Comparison of ENCODE assay signal across 30 mouse cellular contexts in the genomic region with DNA sequence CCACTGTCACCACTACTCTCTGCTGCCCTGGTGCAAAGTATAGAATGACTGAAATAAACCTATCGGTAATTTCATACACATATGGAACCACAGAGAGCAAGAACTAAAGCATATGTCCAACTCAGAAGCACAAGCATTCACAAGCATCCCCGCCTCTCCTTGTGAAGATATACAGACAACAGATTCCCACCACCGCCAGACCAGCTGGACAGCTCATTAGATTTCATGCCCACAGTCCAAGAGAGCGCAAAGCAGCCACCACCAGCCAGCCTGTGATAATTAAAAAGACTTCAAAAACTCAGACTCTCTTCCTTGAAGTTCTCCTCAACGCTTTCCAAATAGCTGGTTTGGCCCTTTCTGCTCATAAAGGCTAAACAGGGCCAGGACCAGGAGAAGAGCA. TPM values are rescaled to one million over a fixed set of nuclear protein-coding genes. Genes with fewer than 3 reads are reported as not detected.
DNase-seq lines count a peak whose midpoint lies in the region; ATAC-seq and TF ChIP-seq lines count a peak whose summit lies in the region.
"Had no signal": no experiment of that assay in that cellular context is flagged by ENCODE, and none has a peak within 500 bp of the region (broad histone marks: within the 10 kb centered on the region; RNA-seq: fewer than 3 reads in every experiment).

No protein-coding gene starts in this region.

- WGBS in forebrain, postnatal 0 days = 55% methylated on average over 5 of the region's 5 CpGs
- 78% methylated on average over 5 of the region's 5 CpGs for WGBS in forebrain, embryonic 11.5 days

- H3K4me1 ChIP-seq in forebrain, postnatal 0 days (ENCODE audit: insufficient read depth) = no peaks in the 10 kb centered on the region
- H3K4me1 ChIP-seq in forebrain, embryonic 11.5 days (replicated peaks; ENCODE audit: control insufficient read depth, insufficient read depth, low read length) = no peaks in the 10 kb centered on the region
- H3K4me1 ChIP-seq: hindbrain, embryonic 13.5 days had no signal

- no peak overlapping the region for H3K9ac ChIP-seq in forebrain, postnatal 0 days
- no peak overlapping the region for H3K9ac ChIP-seq in forebrain, embryonic 11.5 days (ENCODE audit: low read length)
- H3K9ac ChIP-seq: embryonic facial prominence, embryonic 13.5 days; forebrain, embryonic 13.5 days; hindbrain, embryonic 13.5 days had no signal

- H3K4me3 ChIP-seq in forebrain, postnatal 0 days (ENCODE audit: low read depth, low read length) = no peak overlapping the region
- no peak overlapping the region for H3K4me3 ChIP-seq in forebrain, embryonic 11.5 days (ENCODE audit: low read depth, low read length)
- no peak overlapping the region for H3K4me3 ChIP-seq in layer of hippocampus, adult 2 months
- H3K4me3 ChIP-seq: embryonic facial prominence, embryonic 10.5 days; embryonic facial prominence, embryonic 13.5 days; erythroblast, embryonic 14.5 days; forebrain, embryonic 13.5 days; gastrocnemius, adult 2 months; hindbrain, embryonic 13.5 days had no signal

- H3K27ac ChIP-seq in forebrain, postnatal 0 days (ENCODE audit: low read depth, low read length) = no peak overlapping the region
- no peak overlapping the region for H3K27ac ChIP-seq in forebrain, embryonic 11.5 days (ENCODE audit: low read depth, low read length)
- H3K27ac ChIP-seq in layer of hippocampus, adult 2 months = 0 out of 2 replicates have a peak overlapping the region, but pooled peaks have one; percentile 7
- H3K27ac ChIP-seq: embryonic facial prominence, embryonic 10.5 days; embryonic facial prominence, embryonic 13.5 days; forebrain, embryonic 13.5 days; gastrocnemius, adult 2 months; hindbrain, embryonic 13.5 days had no signal

- no peaks in the 10 kb centered on the region for H3K9me3 ChIP-seq in forebrain, postnatal 0 days (ENCODE audit: low read length)
- H3K9me3 ChIP-seq in forebrain, embryonic 11.5 days (ENCODE audit: control insufficient read depth, low read length) = no peaks in the 10 kb centered on the region
- H3K9me3 ChIP-seq: embryonic facial prominence, embryonic 10.5 days; embryonic facial prominence, embryonic 13.5 days; forebrain, embryonic 13.5 days; G1E; hindbrain, embryonic 13.5 days had no signal

- TF ChIP-seq CTCF in forebrain, postnatal 0 days (IDR thresholded peaks at IDR 0.05; ENCODE audit: low read depth) = no peak
- no peak for TF ChIP-seq CTCF in layer of hippocampus, adult 2 months (conservative IDR thresholded peaks at IDR 0.05)

- no peaks in the 10 kb centered on the region; the same call in 1 of the 2 replicates for H3K27me3 ChIP-seq in forebrain, postnatal 0 days (ENCODE audit: insufficient read depth, low read length)
- H3K27me3 ChIP-seq in forebrain, embryonic 11.5 days (ENCODE audit: control insufficient read depth, insufficient read depth, low read length) = no peaks in the 10 kb centered on the region
- H3K27me3 ChIP-seq: CH12.LX; embryonic facial prominence, embryonic 13.5 days had no signal

- no peaks in the 10 kb centered on the region for H3K36me3 ChIP-seq in forebrain, postnatal 0 days (ENCODE audit: insufficient read depth)
- H3K36me3 ChIP-seq in forebrain, embryonic 11.5 days (ENCODE audit: control insufficient read depth, insufficient read depth, low read length) = no peaks in the 10 kb centered on the region
- H3K36me3 ChIP-seq: hindbrain, embryonic 13.5 days had no signal

- ATAC-seq in forebrain, postnatal 0 days = peak; percentile 32; the same call in 1 of the 2 replicates
- no peak for ATAC-seq in forebrain, embryonic 11.5 days (replicated peaks; ENCODE audit: low FRiP score)
- ATAC-seq: activated CD4-positive, CD25-positive, alpha-beta regulatory T cell, adult 4 months; forebrain, embryonic 13.5 days; forebrain, embryonic 16.5 days; hindbrain, embryonic 16.5 days; inflammation-experienced regulatory T-cells, adult 6 months; intestine, embryonic 16.5 days had no signal

- no peak for DNase-seq in forebrain, postnatal 0 days
- no peak for DNase-seq in forebrain, embryonic 11.5 days (ENCODE audit: low spot score)
- no peak for DNase-seq in layer of hippocampus, adult 2 months (ENCODE audit: low spot score in 2 of 2)
- no peak for DNase-seq in layer of hippocampus, adult 11-12 months (ENCODE audit: low spot score)
- DNase-seq in right cerebral cortex, adult 18-20 months = peak; percentile 28
- no peak for DNase-seq in right cerebral cortex, adult 2 months (ENCODE audit: low spot score in 2 of 2)
- DNase-seq in urinary bladder, postnatal 36 days (ENCODE audit: low spot score in 2 of 2) = no peak
- DNase-seq: adrenal gland, adult 8-10 months; adrenal gland, postnatal 25 days; B cell, adult 2 months; cerebellum, adult 2 months; cerebellum, adult 9-11 months; cerebellum, postnatal 36 days; embryo, embryonic 11 days; gastrocnemius, adult 2 months; gastrocnemius, postnatal 14 days; heart, adult 11 months had no signal

- H3K4me2 ChIP-seq in forebrain, postnatal 0 days (ENCODE audit: low read depth) = no peak overlapping the region
- H3K4me2 ChIP-seq in forebrain, embryonic 11.5 days (ENCODE audit: low read depth, low read length, severe bottlenecking) = no peak overlapping the region
- H3K4me2 ChIP-seq: embryonic facial prominence, embryonic 13.5 days; forebrain, embryonic 13.5 days; heart, embryonic 11.5 days; hindbrain, embryonic 13.5 days had no signal

RNA-seq across cellular contexts. Expression of a gene that starts 17.3 kb away (rescaled TPM):
- total RNA-seq in forebrain, postnatal 0 days (2014; rRNA removed) = 30.5 and 37.4 TPM in 2 replicates
- polyA plus RNA-seq in forebrain, postnatal 0 days (2015; fragmentation: Nextera tagmentation; extraction: Ambion mirVana) = 28.6 and 32.5 TPM in 2 replicates
- polyA plus RNA-seq in forebrain, embryonic 11.5 days (2014; fragmentation: Nextera tagmentation; extraction: Ambion mirVana) = 25.9 and 27.7 TPM in 2 replicates
- 10 to 100 TPM; 44.8 to 45.4 TPM for total RNA-seq in layer of hippocampus, adult 2 months (2021)
